Mouse (Mus musculus): ENCODE measurements around the gene Slc50a1. TPM values are rescaled to one million over a fixed set of nuclear protein-coding genes. Genes with fewer than 3 reads are reported as not detected.
A peak's percentile ranks its signal among the peaks of the same experiment; 100 is the strongest.

Gene Slc50a1
- polyA plus RNA-seq, 1 experiment from 2014 or later: 25.8 TPM

GRCm38 (mm10) chr3:89238494-89238893, 31.9 kb downstream of the Slc50a1 start:
- 85% methylated on average over 11 of the region's 12 CpGs for WGBS
- Histone ChIP-seq H3K9ac (no peak overlapping the region), H3K36me3 (ENCODE audit: poor library complexity, severe bottlenecking) (peaks cover 91% of the 10 kb centered on the region), H3K4me3 (no peak overlapping the region), H3K9me3 (replicated peaks) (no peaks in the 10 kb centered on the region), H3K4me2 (no peak overlapping the region), H3K27me3 (no peaks in the 10 kb centered on the region), H3K27ac (no peak overlapping the region), H3K4me1 (peaks cover 17% of the 10 kb centered on the region)
- no peak for ATAC-seq

GRCm38 (mm10) chr3:89237682-89238081, 32.7 kb downstream of the Slc50a1 start:
- H3K27ac ChIP-seq: no peak overlapping the region
- H3K36me3 ChIP-seq (ENCODE audit: poor library complexity, severe bottlenecking): peaks cover 96% of the 10 kb centered on the region
- H3K4me2 ChIP-seq: no peak overlapping the region
- no peak overlapping the region for H3K9ac ChIP-seq
- H3K9me3 ChIP-seq (replicated peaks): no peaks in the 10 kb centered on the region
- ATAC-seq: no peak
- peaks cover 9% of the 10 kb centered on the region for H3K4me1 ChIP-seq
- H3K27me3 ChIP-seq: no peaks in the 10 kb centered on the region
- 93% methylated on average over 21 of the region's 21 CpGs for WGBS
- H3K4me3 ChIP-seq: no peak overlapping the region

GRCm38 (mm10) chr3:89236516-89236915, 33.9 kb downstream of the Slc50a1 start:
- no peak for ATAC-seq
- no peaks in the 10 kb centered on the region for H3K9me3 ChIP-seq (replicated peaks)
- no peaks in the 10 kb centered on the region for H3K27me3 ChIP-seq
- H3K4me1 ChIP-seq: 0 out of 2 replicates have a peak, but pooled peaks cover 4% of the 10 kb centered on the region
- H3K27ac ChIP-seq: no peak overlapping the region
- no peak overlapping the region for H3K4me3 ChIP-seq
- 92% methylated on average over 10 of the region's 10 CpGs for WGBS
- H3K4me2 ChIP-seq: no peak overlapping the region
- H3K9ac ChIP-seq: no peak overlapping the region
- peaks cover 86% of the 10 kb centered on the region for H3K36me3 ChIP-seq (ENCODE audit: poor library complexity, severe bottlenecking)

GRCm38 (mm10) chr3:89233562-89234110, 36.7 kb downstream of the Slc50a1 start:
- no peak overlapping the region for H3K4me2 ChIP-seq
- no peak for ATAC-seq
- no peak overlapping the region for H3K4me3 ChIP-seq
- H3K36me3 ChIP-seq (ENCODE audit: poor library complexity, severe bottlenecking): peaks cover 58% of the 10 kb centered on the region
- no peaks in the 10 kb centered on the region for H3K9me3 ChIP-seq (replicated peaks)
- no peaks in the 10 kb centered on the region for H3K27me3 ChIP-seq
- WGBS: 88% methylated on average over 14 of the region's 14 CpGs
- no peak overlapping the region for H3K27ac ChIP-seq
- no peak overlapping the region for H3K9ac ChIP-seq
- peaks cover 12% of the 10 kb centered on the region for H3K4me1 ChIP-seq

- peaks cover 48% of the 10 kb centered on the region for H3K36me3 ChIP-seq (ENCODE audit: poor library complexity, severe bottlenecking)
- 70% methylated on average over 6 of the region's 6 CpGs for WGBS
- ATAC-seq: no peak
- peaks cover 21% of the 10 kb centered on the region for H3K4me1 ChIP-seq
- no peaks in the 10 kb centered on the region for H3K27me3 ChIP-seq
- H3K4me3 ChIP-seq: no peak overlapping the region
- no peak overlapping the region for H3K9ac ChIP-seq
- no peak overlapping the region for H3K27ac ChIP-seq
- H3K4me2 ChIP-seq: no peak overlapping the region
- H3K9me3 ChIP-seq (replicated peaks): no peaks in the 10 kb centered on the region
Observed at GRCm38 (mm10) chr3:89232614-89233013, 37.8 kb downstream of the Slc50a1 start.

GRCm38 (mm10) chr3:89231772-89232275, 38.5 kb downstream of the Slc50a1 start:
- Histone ChIP-seq H3K27me3 (no peaks in the 10 kb centered on the region), H3K36me3 (ENCODE audit: poor library complexity, severe bottlenecking) (peaks cover 40% of the 10 kb centered on the region), H3K4me1 (peaks cover 25% of the 10 kb centered on the region), H3K27ac (no peak overlapping the region), H3K9me3 (replicated peaks) (no peaks in the 10 kb centered on the region), H3K4me2 (no peak overlapping the region), H3K4me3 (no peak overlapping the region), H3K9ac (no peak overlapping the region)
- no peak for ATAC-seq
- WGBS: 79% methylated on average over 16 of the region's 16 CpGs

- ATAC-seq: no peak
- Histone ChIP-seq H3K9ac (no peak overlapping the region), H3K4me3 (no peak overlapping the region), H3K36me3 (ENCODE audit: poor library complexity, severe bottlenecking) (peaks cover 35% of the 10 kb centered on the region), H3K4me1 (peaks cover 30% of the 10 kb centered on the region), H3K27me3 (no peaks in the 10 kb centered on the region), H3K9me3 (replicated peaks) (no peaks in the 10 kb centered on the region), H3K27ac (no peak overlapping the region), H3K4me2 (no peak overlapping the region)
- WGBS: 79% methylated on average over 7 of the region's 7 CpGs
Observed at GRCm38 (mm10) chr3:89231345-89231744, 39.0 kb downstream of the Slc50a1 start.

- no peak overlapping the region for H3K4me3 ChIP-seq
- H3K9me3 ChIP-seq (replicated peaks): no peaks in the 10 kb centered on the region
- no peak for ATAC-seq
- H3K36me3 ChIP-seq (ENCODE audit: poor library complexity, severe bottlenecking): peaks cover 27% of the 10 kb centered on the region
- H3K4me1 ChIP-seq: peaks cover 38% of the 10 kb centered on the region
- no peak overlapping the region for H3K4me2 ChIP-seq
- no peaks in the 10 kb centered on the region for H3K27me3 ChIP-seq
- H3K9ac ChIP-seq: no peak overlapping the region
- H3K27ac ChIP-seq: no peak overlapping the region
- 86% methylated on average over 2 of the region's 2 CpGs for WGBS
Observed at GRCm38 (mm10) chr3:89230561-89230960, 39.8 kb downstream of the Slc50a1 start.

GRCm38 (mm10) chr3:89229276-89229675, 41.1 kb downstream of the Slc50a1 start:
- H3K27me3 ChIP-seq: no peaks in the 10 kb centered on the region
- H3K27ac ChIP-seq: no peak overlapping the region
- ATAC-seq: no peak
- WGBS: 43% methylated on average over 4 of the region's 4 CpGs
- 0 out of 2 replicates have a peak overlapping the region, but pooled peaks have one; percentile 70 for H3K4me3 ChIP-seq
- H3K36me3 ChIP-seq (ENCODE audit: poor library complexity, severe bottlenecking): peaks cover 24% of the 10 kb centered on the region
- H3K4me2 ChIP-seq: no peak overlapping the region
- no peak overlapping the region for H3K9ac ChIP-seq
- H3K9me3 ChIP-seq (replicated peaks): no peaks in the 10 kb centered on the region
- peaks cover 51% of the 10 kb centered on the region for H3K4me1 ChIP-seq

GRCm38 (mm10) chr3:89228836-89229235, 41.5 kb downstream of the Slc50a1 start, which contains the start of gene Muc1:
Gene Muc1, plus strand, starts transcription at chr3:89229057.
- peaks cover 55% of the 10 kb centered on the region for H3K4me1 ChIP-seq
- 28% methylated on average over 10 of the region's 10 CpGs for WGBS
- peak within 1 kb of the TSS; percentile 70 for H3K4me3 ChIP-seq
- H3K27ac ChIP-seq: peak within 1 kb of the TSS; percentile 95
- H3K9me3 ChIP-seq (replicated peaks): no peaks in the 10 kb centered on the region
- H3K4me2 ChIP-seq: peak within 1 kb of the TSS; percentile 77
- H3K27me3 ChIP-seq: no peaks in the 10 kb centered on the region
- H3K9ac ChIP-seq: peak within 1 kb of the TSS; percentile 87
- H3K36me3 ChIP-seq (ENCODE audit: poor library complexity, severe bottlenecking): peaks cover 24% of the 10 kb centered on the region
- ATAC-seq: no peak

GRCm38 (mm10) chr3:89228180-89228549, 42.2 kb downstream of the Slc50a1 start:
- Histone ChIP-seq H3K36me3 (ENCODE audit: poor library complexity, severe bottlenecking) (peaks cover 24% of the 10 kb centered on the region), H3K27ac (peak overlapping the region; percentile 95), H3K9ac (peak overlapping the region; percentile 87), H3K9me3 (replicated peaks) (no peaks in the 10 kb centered on the region), H3K4me3 (peak overlapping the region; percentile 70), H3K27me3 (no peaks in the 10 kb centered on the region), H3K4me1 (peaks cover 62% of the 10 kb centered on the region), H3K4me2 (peak overlapping the region; percentile 77)
- ATAC-seq: peak; percentile 33
- under 1% methylated on average over 20 of the region's 20 CpGs for WGBS

- H3K4me1 ChIP-seq: peaks cover 68% of the 10 kb centered on the region
- H3K9ac ChIP-seq: peak overlapping the region; percentile 87
- peak overlapping the region; percentile 70 for H3K4me3 ChIP-seq
- H3K27me3 ChIP-seq: no peaks in the 10 kb centered on the region
- peak; percentile 89 for ATAC-seq
- H3K27ac ChIP-seq: peak overlapping the region; percentile 95
- no peaks in the 10 kb centered on the region for H3K9me3 ChIP-seq (replicated peaks)
- H3K36me3 ChIP-seq (ENCODE audit: poor library complexity, severe bottlenecking): peaks cover 27% of the 10 kb centered on the region
- WGBS: under 1% methylated on average over 41 of the region's 41 CpGs
- peak overlapping the region; percentile 77 for H3K4me2 ChIP-seq
Observed at GRCm38 (mm10) chr3:89227307-89228179, 42.8 kb downstream of the Slc50a1 start.
